Mouse (Mus musculus): Measurements from ENCODE around the gene Prdm11. TPM values are rescaled to one million over a fixed set of nuclear protein-coding genes. Genes with fewer than 3 reads are reported as not detected.

The Prdm11 gene
- polyA plus RNA-seq, 1 experiment from 2014 or later: 11.0 TPM

DNA sequence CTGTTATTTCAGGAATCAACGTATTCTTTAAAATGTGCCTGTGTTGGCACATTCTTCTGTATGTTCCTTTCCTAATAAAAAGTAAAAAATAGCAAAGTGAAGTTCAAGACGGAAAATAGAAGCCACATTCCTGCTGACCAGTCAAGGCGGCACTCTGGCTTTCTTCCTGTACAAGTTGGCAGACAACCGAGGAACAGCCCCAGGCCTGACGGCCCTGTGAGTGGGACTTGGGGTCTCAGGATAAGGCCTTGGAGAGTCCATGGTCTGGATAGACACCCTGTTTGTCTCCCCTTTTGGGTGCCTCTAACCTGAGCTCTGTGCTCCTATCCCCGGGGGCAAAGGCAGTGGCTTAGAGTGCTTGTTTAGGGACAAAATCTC is 30.6 kb upstream of the Prdm11 start:
- Histone ChIP-seq H3K4me1 (0 out of 2 replicates have a peak, but pooled peaks cover 3% of the 10 kb centered on the region), H3K4me2 (no peak overlapping the region), H3K27me3 (replicated peaks) (0 out of 2 replicates have a peak, but pooled peaks cover 2% of the 10 kb centered on the region), H3K36me3 (no peaks in the 10 kb centered on the region), H3K9me3 (no peaks in the 10 kb centered on the region), H3K9ac (no peak overlapping the region), H3K27ac (no peak overlapping the region), H3K4me3 (replicated peaks) (no peak overlapping the region)
- WGBS: 79% methylated on average over 6 of the region's 6 CpGs
- no peak for ATAC-seq (ENCODE audit: insufficient read depth, low FRiP score, low read depth)

DNA sequence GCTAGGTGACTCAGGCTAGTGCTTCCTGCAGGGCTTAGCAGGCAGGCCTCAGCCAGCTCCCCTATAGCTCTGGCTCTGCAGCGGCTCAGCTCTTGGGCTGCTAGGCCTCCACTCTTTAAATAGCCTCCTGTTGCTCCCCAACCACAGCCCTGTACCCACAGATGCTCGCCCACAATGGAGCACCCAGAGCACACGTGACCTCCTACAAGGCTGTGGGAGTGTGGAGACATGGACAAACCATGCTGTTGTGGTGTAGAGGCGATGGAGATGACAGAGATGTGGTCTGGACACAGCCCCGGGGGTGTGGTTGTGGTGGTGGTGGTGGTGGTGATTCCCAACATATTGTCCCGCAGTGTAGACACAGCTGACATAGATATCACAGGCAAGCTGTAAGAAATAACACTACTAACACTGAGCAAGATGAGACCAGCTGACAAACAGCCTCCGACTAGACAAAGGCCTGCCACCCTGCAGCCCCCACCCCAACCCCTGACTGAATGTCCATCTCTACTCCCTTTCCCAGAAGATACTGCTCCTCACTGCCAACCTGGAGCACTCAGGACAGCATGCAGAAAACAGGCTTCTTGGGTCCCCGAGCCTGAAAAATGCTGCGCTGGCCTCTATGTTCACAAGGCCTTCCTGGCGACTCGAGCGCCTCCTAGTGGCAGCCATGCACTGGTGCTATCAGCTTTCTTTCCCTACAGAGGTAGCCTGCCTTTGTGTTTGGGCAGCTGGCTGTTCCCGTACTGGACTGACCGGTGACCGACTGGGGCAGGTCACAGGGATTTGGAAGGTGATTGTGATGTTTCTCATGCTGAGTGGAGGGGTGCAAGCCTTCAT is 30.0 kb upstream of the Prdm11 start:
- Histone ChIP-seq H3K9me3 (no peaks in the 10 kb centered on the region), H3K4me1 (0 out of 2 replicates have a peak, but pooled peaks cover 2% of the 10 kb centered on the region), H3K4me2 (no peak overlapping the region), H3K36me3 (no peaks in the 10 kb centered on the region), H3K27ac (no peak overlapping the region), H3K9ac (no peak overlapping the region), H3K4me3 (replicated peaks) (no peak overlapping the region), H3K27me3 (replicated peaks) (0 out of 2 replicates have a peak, but pooled peaks cover 2% of the 10 kb centered on the region)
- no peak for ATAC-seq (ENCODE audit: insufficient read depth, low FRiP score, low read depth)
- 42% methylated on average over 15 of the region's 15 CpGs for WGBS

DNA sequence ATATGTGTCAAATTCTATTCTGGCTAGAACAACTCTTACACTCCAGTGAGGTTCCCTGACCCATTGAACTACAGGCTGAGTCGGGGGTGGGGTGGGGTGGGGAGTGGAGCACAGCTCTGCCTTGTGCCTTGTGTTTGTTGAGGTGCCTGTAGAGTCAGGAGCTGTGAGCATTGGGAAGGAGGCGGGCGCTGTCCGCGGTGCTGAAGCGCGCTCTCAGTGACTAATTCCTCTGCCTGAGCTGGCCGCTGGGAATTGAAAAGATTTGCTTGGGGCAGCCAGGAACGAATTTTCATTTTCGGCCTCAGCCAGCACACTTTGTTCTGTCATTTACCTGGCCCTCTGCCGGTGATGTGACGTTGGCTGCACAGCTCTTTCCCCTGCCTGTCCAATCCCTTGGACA is 25.7 kb upstream of the Prdm11 start:
- H3K4me1 ChIP-seq: no peaks in the 10 kb centered on the region
- H3K36me3 ChIP-seq: no peaks in the 10 kb centered on the region
- 0 out of 2 replicates have a peak, but pooled peaks cover 2% of the 10 kb centered on the region for H3K27me3 ChIP-seq (replicated peaks)
- H3K4me3 ChIP-seq (replicated peaks): no peak overlapping the region
- no peaks in the 10 kb centered on the region for H3K9me3 ChIP-seq
- ATAC-seq (ENCODE audit: insufficient read depth, low FRiP score, low read depth): no peak
- H3K9ac ChIP-seq: no peak overlapping the region
- WGBS: 4% methylated on average over 12 of the region's 12 CpGs
- H3K4me2 ChIP-seq: no peak overlapping the region
- no peak overlapping the region for H3K27ac ChIP-seq

DNA sequence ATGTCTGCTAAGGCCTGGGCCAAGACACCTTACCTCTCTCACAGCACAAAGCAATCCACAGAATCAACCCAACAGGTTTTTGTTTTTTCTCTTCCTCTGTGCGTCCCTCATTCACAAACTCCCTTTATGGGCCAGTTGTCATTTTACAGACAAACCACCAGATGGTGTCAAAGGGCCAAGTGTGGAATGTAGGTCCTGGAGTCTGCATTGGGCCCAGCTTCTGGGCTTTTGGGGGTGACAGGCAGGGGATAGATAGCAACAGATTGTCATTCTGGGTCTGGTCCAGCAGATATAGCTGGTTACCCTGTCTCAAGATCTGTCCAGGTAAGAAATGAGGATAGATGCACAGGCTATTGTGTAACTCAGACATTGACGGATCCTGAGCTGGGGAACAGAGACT is 23.0 kb upstream of the Prdm11 start:
- H3K27me3 ChIP-seq (replicated peaks): no peaks in the 10 kb centered on the region
- no peak overlapping the region for H3K4me2 ChIP-seq
- H3K4me1 ChIP-seq: no peaks in the 10 kb centered on the region
- H3K36me3 ChIP-seq: no peaks in the 10 kb centered on the region
- H3K9ac ChIP-seq: no peak overlapping the region
- H3K4me3 ChIP-seq (replicated peaks): no peak overlapping the region
- WGBS: 43% methylated on average over 2 of the region's 2 CpGs
- ATAC-seq (ENCODE audit: insufficient read depth, low FRiP score, low read depth): no peak
- no peaks in the 10 kb centered on the region for H3K9me3 ChIP-seq
- no peak overlapping the region for H3K27ac ChIP-seq

DNA sequence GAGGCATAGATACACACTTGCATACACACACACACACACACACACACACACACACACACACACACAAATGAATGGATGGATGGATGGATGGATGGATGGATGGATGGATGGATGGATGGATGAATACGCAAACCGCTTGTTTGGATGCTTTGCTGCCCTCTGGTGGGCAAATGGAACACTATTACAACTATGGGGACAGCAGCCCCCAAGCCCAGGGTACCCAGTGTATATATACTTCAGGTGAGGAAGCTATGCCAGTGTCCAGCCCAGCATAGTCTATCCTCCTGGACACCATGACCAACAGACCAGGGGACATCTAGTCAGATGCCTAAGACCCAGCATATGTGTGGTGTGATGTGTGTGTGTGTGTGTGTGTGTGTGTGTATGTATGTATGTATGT is 17.4 kb upstream of the Prdm11 start:
- H3K27ac ChIP-seq: no peak overlapping the region
- H3K27me3 ChIP-seq (replicated peaks): no peaks in the 10 kb centered on the region
- no peaks in the 10 kb centered on the region for H3K36me3 ChIP-seq
- no peaks in the 10 kb centered on the region for H3K9me3 ChIP-seq
- no peaks in the 10 kb centered on the region for H3K4me1 ChIP-seq
- no peak overlapping the region for H3K9ac ChIP-seq
- 0 out of 2 replicates have a peak, but pooled peaks have one; percentile 22 for ATAC-seq (ENCODE audit: insufficient read depth, low FRiP score, low read depth)
- H3K4me3 ChIP-seq (replicated peaks): no peak overlapping the region
- 19% methylated on average over 2 of the region's 2 CpGs for WGBS
- H3K4me2 ChIP-seq: no peak overlapping the region

DNA sequence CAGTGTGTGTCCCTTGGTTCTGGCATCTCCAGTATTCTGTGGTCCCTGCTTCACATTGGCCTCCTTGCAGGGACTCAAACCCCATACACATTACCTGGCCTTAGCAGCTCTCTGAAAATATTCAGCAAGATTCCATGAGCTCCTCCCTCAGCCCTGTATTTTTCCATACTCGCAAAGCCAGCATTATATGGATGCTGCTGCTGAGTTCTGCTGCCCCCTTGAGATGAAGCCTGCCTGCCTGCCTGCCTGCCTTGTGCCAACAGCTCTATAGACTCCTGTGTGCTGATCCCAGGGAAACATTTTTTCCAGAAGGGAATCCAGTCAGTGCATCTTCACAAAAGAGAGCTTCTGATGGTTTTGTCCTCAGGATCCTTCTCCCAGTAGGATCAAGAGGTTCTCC is 5.9 kb upstream of the Prdm11 start:
- H3K27me3 ChIP-seq (replicated peaks): no peaks in the 10 kb centered on the region
- H3K4me2 ChIP-seq: no peak overlapping the region
- peaks cover 3% of the 10 kb centered on the region for H3K4me1 ChIP-seq
- no peaks in the 10 kb centered on the region for H3K9me3 ChIP-seq
- no peak overlapping the region for H3K27ac ChIP-seq
- ATAC-seq (ENCODE audit: insufficient read depth, low FRiP score, low read depth): no peak
- H3K4me3 ChIP-seq (replicated peaks): no peak overlapping the region
- no peaks in the 10 kb centered on the region for H3K36me3 ChIP-seq
- H3K9ac ChIP-seq: no peak overlapping the region
- 20% methylated on average over 1 of the region's 1 CpGs for WGBS

DNA sequence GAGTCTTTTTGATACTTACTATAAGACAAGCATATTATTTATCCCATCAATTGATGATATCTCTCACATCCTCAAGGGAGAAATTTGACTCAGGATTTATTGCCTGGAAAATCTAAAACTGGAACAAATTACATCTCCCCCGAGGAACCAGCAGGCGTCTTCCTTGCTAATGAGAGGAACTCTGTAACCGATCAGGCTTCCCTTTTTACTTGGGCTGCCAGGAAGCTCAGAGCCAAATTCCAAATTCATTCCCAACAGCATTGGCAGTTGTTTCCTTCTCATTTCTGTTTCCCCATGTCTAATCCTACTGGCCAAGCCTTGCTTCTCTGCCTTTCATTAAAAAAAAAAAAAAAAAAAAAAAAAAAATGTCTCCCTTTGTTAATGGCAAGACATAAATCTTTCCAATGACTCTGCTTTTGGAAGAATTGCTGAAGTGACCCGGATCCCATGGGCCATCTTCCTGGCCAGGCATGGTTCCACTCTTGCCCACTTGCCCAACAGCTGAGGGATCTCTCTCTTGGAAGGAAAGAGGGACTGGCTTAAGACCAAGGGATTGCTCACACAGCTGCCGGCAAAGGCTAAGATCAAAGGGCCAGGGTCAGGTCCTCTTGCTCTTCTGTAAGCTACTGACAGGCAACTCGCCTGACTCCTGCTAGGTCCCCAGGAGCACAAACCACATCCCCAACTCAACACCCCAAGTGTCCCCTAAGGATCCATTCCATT is 2.8 kb upstream of the Prdm11 start:
- H3K4me3 ChIP-seq (replicated peaks): no peak overlapping the region
- WGBS: 37% methylated on average over 6 of the region's 6 CpGs
- H3K36me3 ChIP-seq: no peaks in the 10 kb centered on the region

DNA sequence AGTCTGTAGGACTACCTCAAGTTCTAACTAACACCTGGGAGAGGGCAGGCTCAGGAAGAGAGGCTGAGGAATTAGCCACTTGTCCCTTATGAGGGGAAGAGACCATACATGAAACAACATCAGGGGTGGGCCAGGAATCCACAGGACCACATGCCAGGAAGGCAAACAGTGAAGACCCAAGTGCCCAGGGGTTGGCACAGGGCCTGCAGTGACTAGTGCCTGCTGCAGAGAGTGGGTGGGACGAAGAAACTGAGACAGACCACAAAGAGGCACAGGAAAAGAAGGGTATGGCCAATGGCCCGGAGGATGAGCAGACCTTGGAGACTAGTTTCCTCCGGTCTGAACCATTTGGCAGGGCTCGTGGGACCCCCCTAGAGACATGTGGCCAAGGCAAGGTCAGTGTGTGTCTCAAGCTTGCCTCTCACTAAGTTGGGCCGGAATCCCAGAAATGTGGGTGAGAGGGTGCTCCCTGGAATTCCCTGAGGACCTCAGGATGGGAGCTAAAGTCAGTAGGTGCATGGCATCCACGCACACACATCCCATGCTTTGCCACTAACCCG is 1.6 kb upstream of the Prdm11 start:
- no peak overlapping the region for H3K4me2 ChIP-seq
- 90% methylated on average over 7 of the region's 7 CpGs for WGBS
- H3K27ac ChIP-seq: no peak overlapping the region
- H3K36me3 ChIP-seq: no peaks in the 10 kb centered on the region
- H3K4me3 ChIP-seq (replicated peaks): no peak overlapping the region
- no peak for ATAC-seq (ENCODE audit: insufficient read depth, low FRiP score, low read depth)
- H3K9me3 ChIP-seq: no peaks in the 10 kb centered on the region
- no peaks in the 10 kb centered on the region for H3K27me3 ChIP-seq (replicated peaks)
- no peak overlapping the region for H3K9ac ChIP-seq
- H3K4me1 ChIP-seq: peaks cover 19% of the 10 kb centered on the region

More for the DNA sequence above, 2.8 kb upstream of the Prdm11 start:
- H3K4me2 ChIP-seq: no peak overlapping the region
- no peaks in the 10 kb centered on the region for H3K9me3 ChIP-seq
- no peaks in the 10 kb centered on the region for H3K27me3 ChIP-seq (replicated peaks)
- ATAC-seq (ENCODE audit: insufficient read depth, low FRiP score, low read depth): no peak
- no peak overlapping the region for H3K9ac ChIP-seq
- H3K4me1 ChIP-seq: peaks cover 17% of the 10 kb centered on the region
- H3K27ac ChIP-seq: no peak overlapping the region

DNA sequence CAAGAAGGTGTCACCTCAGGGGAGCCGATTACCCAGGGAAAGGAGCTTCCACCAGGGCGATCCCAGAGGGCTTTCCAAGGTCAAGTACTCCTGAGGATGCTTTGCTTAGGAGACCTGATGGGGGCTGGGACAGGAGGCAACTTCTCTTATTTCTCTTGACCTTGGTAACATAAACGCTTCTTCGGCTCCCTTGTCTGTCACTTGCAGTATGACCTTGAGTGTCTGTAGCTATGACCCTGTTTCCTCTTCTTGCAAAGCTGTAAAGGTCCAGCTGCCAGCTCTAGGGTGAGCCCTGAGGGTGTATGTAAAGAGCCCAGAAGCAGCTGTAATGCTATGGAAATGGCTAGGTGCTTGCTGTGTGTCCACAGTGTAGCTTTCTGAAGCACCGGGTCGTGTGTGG is 1.1 kb upstream of the Prdm11 start:
- Histone ChIP-seq H3K9me3 (no peaks in the 10 kb centered on the region), H3K4me3 (replicated peaks) (no peak overlapping the region), H3K36me3 (no peaks in the 10 kb centered on the region), H3K4me1 (peaks cover 20% of the 10 kb centered on the region), H3K4me2 (peak overlapping the region; percentile 68), H3K27ac (no peak overlapping the region), H3K27me3 (replicated peaks) (no peaks in the 10 kb centered on the region), H3K9ac (no peak overlapping the region)
- ATAC-seq (ENCODE audit: insufficient read depth, low FRiP score, low read depth): no peak
- WGBS: 76% methylated on average over 6 of the region's 6 CpGs

DNA sequence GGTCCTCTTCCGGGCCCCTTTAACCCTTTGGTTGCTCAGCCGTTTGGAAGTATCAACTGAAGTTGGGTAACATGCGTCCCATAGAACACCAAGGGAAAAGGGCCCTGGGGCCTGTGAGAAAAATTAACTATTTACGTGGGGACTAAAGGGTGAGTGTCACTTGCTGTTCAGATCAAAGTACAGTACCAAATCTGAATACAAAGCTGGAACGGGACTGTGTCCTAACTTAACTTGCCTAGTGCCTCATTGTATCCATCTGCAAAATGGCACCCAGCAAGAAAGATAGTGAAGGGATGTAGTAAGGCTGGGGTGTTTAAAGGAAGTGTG is 505 bp upstream of the Prdm11 start:
- peaks cover 26% of the 10 kb centered on the region for H3K4me1 ChIP-seq
- H3K27ac ChIP-seq: peak overlapping the region; percentile 90
- ATAC-seq (ENCODE audit: insufficient read depth, low FRiP score, low read depth): no peak
- H3K4me2 ChIP-seq: peak overlapping the region; percentile 68
- H3K27me3 ChIP-seq (replicated peaks): no peaks in the 10 kb centered on the region
- peak overlapping the region; percentile 90; the same call in 1 of the 2 replicates for H3K9ac ChIP-seq
- H3K4me3 ChIP-seq (replicated peaks): peak overlapping the region; percentile 62
- no peaks in the 10 kb centered on the region for H3K36me3 ChIP-seq
- 15% methylated on average over 5 of the region's 5 CpGs for WGBS
- H3K9me3 ChIP-seq: no peaks in the 10 kb centered on the region

DNA sequence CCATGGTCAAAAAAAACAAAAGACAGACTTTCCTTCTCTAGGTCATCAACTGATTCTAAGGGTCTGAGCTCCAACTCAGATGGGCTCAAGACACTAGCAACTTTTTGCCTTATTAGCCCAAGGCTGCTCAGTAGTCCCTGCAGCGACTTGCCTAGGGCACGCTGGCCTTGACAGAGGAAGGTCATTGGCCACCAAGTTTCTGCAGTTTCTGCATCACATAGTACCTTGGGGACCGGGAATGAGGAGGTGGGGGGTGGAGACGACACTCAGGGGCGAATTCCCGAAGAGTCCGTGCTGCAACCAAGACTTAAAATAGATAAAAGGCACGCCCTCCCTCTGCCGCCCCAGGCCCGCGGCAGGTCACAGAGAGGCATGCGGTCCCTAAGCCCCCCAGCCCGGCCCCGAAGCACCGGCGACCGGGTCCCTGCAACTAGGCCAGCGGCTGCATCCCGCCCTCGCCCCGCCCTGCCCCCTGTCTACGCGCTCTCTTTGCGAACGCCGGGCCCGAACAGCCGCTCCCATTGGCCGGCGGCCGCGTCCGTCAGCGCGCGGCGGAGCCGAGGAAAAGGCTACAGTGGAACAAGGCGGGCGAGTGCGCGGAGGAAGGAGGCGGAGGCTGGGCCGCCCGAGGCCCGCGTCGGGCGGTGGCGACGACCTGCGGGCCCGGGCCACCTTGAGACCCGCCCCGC is 694 bp downstream of the Prdm11 start:
- peak overlapping the region; percentile 90 for H3K27ac ChIP-seq
- H3K4me1 ChIP-seq: peaks cover 34% of the 10 kb centered on the region
- H3K9me3 ChIP-seq: no peaks in the 10 kb centered on the region
- WGBS: 1% methylated on average over 38 of the region's 55 CpGs
- H3K4me3 ChIP-seq (replicated peaks): peak overlapping the region; percentile 62
- H3K9ac ChIP-seq: peak overlapping the region; percentile 90
- ATAC-seq (ENCODE audit: insufficient read depth, low FRiP score, low read depth): peak; percentile 92
- H3K4me2 ChIP-seq: peak overlapping the region; percentile 68
- no peaks in the 10 kb centered on the region for H3K27me3 ChIP-seq (replicated peaks)
- no peaks in the 10 kb centered on the region for H3K36me3 ChIP-seq
